Mouse (Mus musculus) liver, postnatal 0 days (tissue): ENCODE results near the gene Drd1.

Experiments used
- CTCF ChIP-seq: sonication (generic); IDR thresholded peaks from 2 replicates; pipeline ENCODE4 v1.5.1; 2016; ENCODE audit warnings: antibody characterized with exemption, low read depth
- EP300 ChIP-seq: IDR thresholded peaks from 2 replicates; pipeline ENCODE4 v1.6.1; 2016; ENCODE audit warnings: antibody characterized with exemption, low read depth, mild to moderate bottlenecking

- TF ChIP-seq EP300 (no peak), CTCF (no peak)
Measured at GRCm38 (mm10) chr13:54097797-54098196, 42.3 kb upstream of the Drd1 start.
